Mouse (Mus musculus): ENCODE results near the gene Pank4. TPM values are rescaled to one million over a fixed set of nuclear protein-coding genes. Genes with fewer than 3 reads are reported as not detected.

Gene Pank4
- total and polyA plus RNA-seq, 3 experiments, result 22.4 to 34.7 (median 27.6) TPM

DNA sequence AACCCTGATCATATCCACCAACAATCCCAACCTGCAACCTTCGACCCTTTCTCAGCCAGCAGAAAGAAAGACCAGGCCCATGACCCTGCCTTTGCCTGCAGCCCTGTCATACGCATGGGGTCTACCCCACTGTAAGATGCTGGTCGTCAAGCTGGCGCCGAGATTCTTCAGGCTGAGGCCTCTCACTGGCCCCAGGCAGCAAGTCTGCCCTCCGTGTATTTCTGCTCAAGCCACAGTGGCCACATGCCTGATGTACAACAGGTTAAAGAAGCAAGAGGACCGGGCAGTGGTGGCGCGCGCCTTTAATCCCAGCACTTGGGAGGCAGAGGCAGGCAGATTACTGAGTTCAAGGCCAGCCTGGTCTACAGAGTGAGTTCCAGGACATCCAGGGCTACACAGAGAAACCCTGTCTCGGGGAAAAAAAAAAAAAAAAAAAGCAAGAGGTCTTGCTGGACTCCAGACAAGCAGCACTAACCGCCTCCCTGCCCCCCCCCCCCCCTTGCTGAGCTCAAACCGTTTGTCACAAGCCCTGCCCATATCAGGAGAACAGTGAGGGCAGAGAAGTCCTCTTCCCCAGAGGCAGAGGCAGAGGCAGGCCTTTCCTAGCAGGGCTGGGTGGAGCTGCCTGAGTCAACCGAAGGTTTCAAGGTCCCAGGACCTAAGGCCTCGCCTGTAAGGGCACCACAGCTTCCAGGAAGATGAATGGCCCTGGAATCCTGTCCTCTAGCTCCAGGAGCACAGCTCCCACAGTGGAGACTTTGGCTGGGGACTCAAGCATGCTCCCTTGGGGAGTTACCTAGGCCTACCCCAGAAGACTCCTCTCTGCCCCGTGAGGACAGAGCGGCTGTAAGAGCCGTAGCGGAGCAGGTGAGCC is 18.6 kb downstream of the Pank4 start:
- Histone ChIP-seq H3K4me3 (replicated peaks in 1 of 3; ENCODE audit: low read depth in 2 of 3, low read length in 2 of 3, poor library complexity in 1 of 3) (no peak overlapping the region), H3K36me3 (replicated peaks in 1 of 2; ENCODE audit: control insufficient read depth in 1 of 2, insufficient read depth in 1 of 2, low read length in 1 of 2) (peaks cover 42 to 56% of the 10 kb centered on the region in 2 experiments), H3K27me3 (replicated peaks) (peaks cover 14% of the 10 kb centered on the region), H3K4me2 (ENCODE audit: insufficient read depth, low read depth, poor library complexity, severe bottlenecking) (no peak overlapping the region), H3K27ac (ENCODE audit: insufficient read depth, low read depth) (no peak overlapping the region), H3K9ac (ENCODE audit: insufficient read depth, low read depth) (no peak overlapping the region), H3K9me3 (replicated peaks; ENCODE audit: low read length) (no peaks in the 10 kb centered on the region), H3K79me2 (replicated peaks; ENCODE audit: control insufficient read depth, extremely low read depth, insufficient read depth, poor library complexity, severe bottlenecking) (no peaks in the 10 kb centered on the region), H3K4me1 (ENCODE audit: control insufficient read depth in 1 of 2, insufficient read depth in 2 of 2) (peaks cover 6 to 8% of the 10 kb centered on the region in 2 experiments)
- DNase-seq (ENCODE audit: extremely low read depth), result no peak
- in situ Hi-C loops (cut with MboI; ENCODE audit: low pct_ligation_motif_present, low pct_unique_long_range_greater_than_20kb, low sequenced_read_pairs), result no loop called here
- dilution Hi-C loops (cut with MboI; ENCODE audit: extremely low pct_ligation_motif_present, extremely low pct_unique_long_range_greater_than_20kb, low sequenced_read_pairs), result no loop called here
- no peak for TF ChIP-seq USF2 (conservative IDR thresholded peaks at IDR 0.05; ENCODE audit: low read depth, low read length)
- no peak for TF ChIP-seq SIN3A (IDR thresholded peaks at IDR 0.05; ENCODE audit: low read length)
- no peak for TF ChIP-seq ZC3H11A (IDR thresholded peaks at IDR 0.05; ENCODE audit: low read depth, low read length)
- TF ChIP-seq ZMIZ1 (IDR thresholded peaks at IDR 0.05; ENCODE audit: low read depth, low read length), result no peak
- no peak for TF ChIP-seq JUN (IDR thresholded peaks at IDR 0.05; ENCODE audit: insufficient read depth, low read depth, low read length)
- no peak for TF ChIP-seq JUND (conservative IDR thresholded peaks at IDR 0.05; ENCODE audit: low read depth, low read length)
- no peak for TF ChIP-seq UBTF (IDR thresholded peaks at IDR 0.05; ENCODE audit: low read depth, low read length)
- TF ChIP-seq CTCF (conservative IDR thresholded peaks at IDR 0.05 in 1 of 2, IDR thresholded peaks at IDR 0.05 in 1 of 2; ENCODE audit: low read depth in 2 of 2, low read length in 2 of 2), result no peak
- peak; percentile 32; the same call in 1 of the 2 replicates for TF ChIP-seq POLR2AphosphoS2 (IDR thresholded peaks at IDR 0.05; ENCODE audit: low read depth, low read length)

DNA sequence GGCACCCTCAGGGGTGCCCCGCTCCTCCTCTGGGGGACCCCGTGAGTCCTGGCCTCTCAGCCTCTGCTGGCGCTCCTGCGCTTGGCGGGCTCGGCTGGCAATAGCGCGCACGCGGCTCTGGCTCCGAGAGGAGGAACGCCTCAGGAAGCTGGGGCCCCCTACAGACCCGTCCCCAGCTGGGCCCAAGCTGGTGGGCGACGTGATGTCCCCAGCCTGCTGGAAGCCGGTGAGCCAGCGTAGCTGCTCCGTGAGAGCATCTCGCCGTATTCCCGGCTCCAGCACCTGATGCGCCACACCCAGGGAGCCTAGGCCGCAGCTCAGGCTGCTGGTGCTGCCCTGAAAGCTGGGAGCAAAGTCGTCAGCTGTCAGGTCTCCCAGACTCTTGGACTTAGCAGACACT is 19.8 kb downstream of the Pank4 start:
- no peak for DNase-seq (ENCODE audit: extremely low read depth)
- no peak overlapping the region for H3K4me3 ChIP-seq (replicated peaks in 1 of 3; ENCODE audit: low read depth in 2 of 3, low read length in 2 of 3, poor library complexity in 1 of 3)
- H3K9ac ChIP-seq (ENCODE audit: insufficient read depth, low read depth), result no peak overlapping the region
- H3K27me3 ChIP-seq (replicated peaks), result peaks cover 27% of the 10 kb centered on the region
- dilution Hi-C loops (cut with MboI; ENCODE audit: extremely low pct_ligation_motif_present, extremely low pct_unique_long_range_greater_than_20kb, low sequenced_read_pairs), result no loop called here
- no peak overlapping the region for H3K4me2 ChIP-seq (ENCODE audit: insufficient read depth, low read depth, poor library complexity, severe bottlenecking)
- H3K4me1 ChIP-seq (ENCODE audit: control insufficient read depth in 1 of 2, insufficient read depth in 2 of 2), result peaks cover 6 to 8% of the 10 kb centered on the region in 2 experiments
- TF ChIP-seq MEF2A (IDR thresholded peaks at IDR 0.05; ENCODE audit: borderline replicate concordance, low read depth, low read length) (no peak), JUN (IDR thresholded peaks at IDR 0.05; ENCODE audit: insufficient read depth, low read depth, low read length) (no peak)
- no peak overlapping the region for H3K27ac ChIP-seq (ENCODE audit: insufficient read depth, low read depth)
- H3K79me2 ChIP-seq (replicated peaks; ENCODE audit: control insufficient read depth, extremely low read depth, insufficient read depth, poor library complexity, severe bottlenecking), result no peaks in the 10 kb centered on the region
- in situ Hi-C loops (cut with MboI; ENCODE audit: low pct_ligation_motif_present, low pct_unique_long_range_greater_than_20kb, low sequenced_read_pairs), result no loop called here
- peaks cover 30 to 43% of the 10 kb centered on the region in 2 experiments for H3K36me3 ChIP-seq (replicated peaks in 1 of 2; ENCODE audit: control insufficient read depth in 1 of 2, insufficient read depth in 1 of 2, low read length in 1 of 2)
- H3K9me3 ChIP-seq (replicated peaks; ENCODE audit: low read length), result no peaks in the 10 kb centered on the region
